17 mouse cellular contexts compared by ENCODE assay signal in genomic region chr11:107617976-107618375, GRCm38 (mm10).
DNase-seq lines count a peak whose midpoint lies in the region; TF ChIP-seq lines count a peak whose summit lies in the region.
"Had no signal": no experiment of that assay in that cellular context is flagged by ENCODE, and none has a peak within 500 bp of the region (broad histone marks: within the 10 kb centered on the region; RNA-seq: fewer than 3 reads in every experiment).

No protein-coding gene starts in this region.

- no peak for TF ChIP-seq EP300 in ES-Bruce4 (IDR thresholded peaks at IDR 0.05; ENCODE audit: insufficient read depth, low read depth, low read length)

- peak; percentile 63 for DNase-seq in heart, adult 11 months
- no peak for DNase-seq in heart, postnatal 4 days
- DNase-seq in ES-CJ7 (ENCODE audit: low read depth, low spot score) (peak; percentile 48), ZHBTc4 (ENCODE audit: low read depth, low spot score) (peak; percentile 83)
- no peak for DNase-seq in limb, embryonic 10.5 days (ENCODE audit: low spot score)
- DNase-seq: adrenal gland, postnatal 10 days; adrenal gland, postnatal 36 days; cerebellum, adult 18-20 months; cerebellum, adult 9-10 months; cerebellum, postnatal 25 days; gastrocnemius, postnatal 10 days; gastrocnemius, postnatal 36 days; kidney, adult 8-10 months had no signal

- H3K27me3 ChIP-seq in ES-Bruce4 (ENCODE audit: control insufficient read depth, insufficient read depth, low read length, poor library complexity, severe bottlenecking): no peaks in the 10 kb centered on the region
- H3K27me3 ChIP-seq in limb, embryonic 10.5 days (ENCODE audit: low read depth, poor library complexity, severe bottlenecking): no peaks in the 10 kb centered on the region
- H3K27me3 ChIP-seq: forebrain, embryonic 13.5 days; hindbrain, embryonic 15.5 days had no signal

- H3K4me3 ChIP-seq in ES-Bruce4 (ENCODE audit: low read depth, low read length): no peak overlapping the region
- no peak overlapping the region for H3K4me3 ChIP-seq in limb, embryonic 10.5 days
- H3K4me3 ChIP-seq: forebrain, embryonic 10.5 days; forebrain, embryonic 13.5 days; hindbrain, embryonic 15.5 days had no signal

- no peaks in the 10 kb centered on the region for H3K4me1 ChIP-seq in ES-Bruce4 (ENCODE audit: control insufficient read depth, insufficient read depth, low read length)
- H3K4me1 ChIP-seq in limb, embryonic 10.5 days: no peaks in the 10 kb centered on the region
- H3K4me1 ChIP-seq: forebrain, embryonic 13.5 days; hindbrain, embryonic 15.5 days had no signal

- TF ChIP-seq CTCF in ES-Bruce4 (IDR thresholded peaks at IDR 0.05; ENCODE audit: low read depth, low read length): no peak

- no peaks in the 10 kb centered on the region for H3K9me3 ChIP-seq in ES-Bruce4 (replicated peaks; ENCODE audit: control insufficient read depth, insufficient read depth, low read length, poor library complexity, severe bottlenecking)
- no peaks in the 10 kb centered on the region for H3K9me3 ChIP-seq in limb, embryonic 10.5 days (replicated peaks)
- H3K9me3 ChIP-seq: forebrain, embryonic 10.5 days; forebrain, embryonic 13.5 days; hindbrain, embryonic 15.5 days had no signal

- TF ChIP-seq POLR2A in ES-Bruce4 (IDR thresholded peaks at IDR 0.05; ENCODE audit: insufficient read depth, low read length): no peak

- H3K27ac ChIP-seq in ES-Bruce4 (ENCODE audit: insufficient read depth, low read length): peak overlapping the region; percentile 84
- H3K27ac ChIP-seq in limb, embryonic 10.5 days: no peak overlapping the region
- H3K27ac ChIP-seq: forebrain, embryonic 10.5 days; forebrain, embryonic 13.5 days; hindbrain, embryonic 15.5 days had no signal

- peaks cover 41% of the 10 kb centered on the region for H3K36me3 ChIP-seq in ES-Bruce4 (ENCODE audit: control insufficient read depth, insufficient read depth, low read length, poor library complexity, severe bottlenecking)
- H3K36me3 ChIP-seq in limb, embryonic 10.5 days: peaks cover 70% of the 10 kb centered on the region

- peak overlapping the region; percentile 50; the same call in 1 of the 2 replicates for H3K9ac ChIP-seq in ES-Bruce4 (ENCODE audit: low read depth, poor library complexity, severe bottlenecking)
- H3K9ac ChIP-seq: forebrain, embryonic 13.5 days; hindbrain, embryonic 15.5 days had no signal

- WGBS in limb, embryonic 10.5 days: 68% methylated on average over 5 of the region's 5 CpGs

Comparison
In these comparisons a context has a peak if more than half of its experiments do, and no peak if none do; other contexts are left out.
1. DNase-seq: peak in heart, adult 11 months (single experiment), ES-CJ7 (single experiment) and ZHBTc4 (single experiment); none in heart, postnatal 4 days (single experiment) and limb, embryonic 10.5 days (single experiment).